Mouse (Mus musculus): ENCODE measurements around the gene 1810062G17Rik. TPM values are rescaled to one million over a fixed set of nuclear protein-coding genes. Genes with fewer than 3 reads are reported as not detected.

1810062G17Rik gene
- polyA plus RNA-seq, 1 experiment from 2014 or later: 0.92 TPM

- H3K27ac ChIP-seq: no peak overlapping the region
- ATAC-seq (replicated peaks; ENCODE audit: insufficient number of reproducible peaks, insufficient read depth, low FRiP score, low read depth): no peak
- 60% methylated on average over 5 of the region's 5 CpGs for WGBS
These were observed 15.8 kb downstream of the 1810062G17Rik start for GRCm38 (mm10) chr3:36491535-36491934.

GRCm38 (mm10) chr3:36492716-36493391, 17.1 kb downstream of the 1810062G17Rik start:
- WGBS: 55% methylated on average over 9 of the region's 9 CpGs
- Histone ChIP-seq H3K9me3 (replicated peaks) (no peaks in the 10 kb centered on the region), H3K36me3 (no peaks in the 10 kb centered on the region), H3K4me2 (no peak overlapping the region), H3K4me3 (no peak overlapping the region), H3K4me1 (replicated peaks) (peaks cover 2% of the 10 kb centered on the region; the same call in 1 of the 2 replicates), H3K27ac (no peak overlapping the region), H3K27me3 (0 out of 2 replicates have a peak, but pooled peaks cover 3% of the 10 kb centered on the region), H3K9ac (no peak overlapping the region)
- no peak for ATAC-seq (replicated peaks; ENCODE audit: insufficient number of reproducible peaks, insufficient read depth, low FRiP score, low read depth)

More at GRCm38 (mm10) chr3:36491535-36491934, 15.8 kb downstream of the 1810062G17Rik start:
- Histone ChIP-seq H3K4me1 (replicated peaks) (peaks cover under 1% of the 10 kb centered on the region; the same call in 1 of the 2 replicates), H3K27me3 (0 out of 2 replicates have a peak, but pooled peaks cover 3% of the 10 kb centered on the region), H3K36me3 (no peaks in the 10 kb centered on the region), H3K9ac (no peak overlapping the region), H3K9me3 (replicated peaks) (no peaks in the 10 kb centered on the region), H3K4me2 (no peak overlapping the region), H3K4me3 (no peak overlapping the region)

- Histone ChIP-seq H3K4me2 (no peak overlapping the region), H3K27ac (no peak overlapping the region), H3K9me3 (replicated peaks) (no peaks in the 10 kb centered on the region), H3K27me3 (0 out of 2 replicates have a peak, but pooled peaks cover 3% of the 10 kb centered on the region), H3K36me3 (no peaks in the 10 kb centered on the region), H3K9ac (no peak overlapping the region), H3K4me1 (replicated peaks) (peaks cover 2% of the 10 kb centered on the region; the same call in 1 of the 2 replicates), H3K4me3 (no peak overlapping the region)
- WGBS: 58% methylated on average over 6 of the region's 6 CpGs
- no peak for ATAC-seq (replicated peaks; ENCODE audit: insufficient number of reproducible peaks, insufficient read depth, low FRiP score, low read depth)
These were observed 18.0 kb downstream of the 1810062G17Rik start for GRCm38 (mm10) chr3:36493641-36494283.

- Histone ChIP-seq H3K4me1 (replicated peaks) (peaks cover 2% of the 10 kb centered on the region; the same call in 1 of the 2 replicates), H3K9me3 (replicated peaks) (no peaks in the 10 kb centered on the region), H3K9ac (no peak overlapping the region), H3K4me3 (no peak overlapping the region), H3K4me2 (no peak overlapping the region), H3K27me3 (0 out of 2 replicates have a peak, but pooled peaks cover 3% of the 10 kb centered on the region), H3K36me3 (no peaks in the 10 kb centered on the region), H3K27ac (no peak overlapping the region)
- no peak for ATAC-seq (replicated peaks; ENCODE audit: insufficient number of reproducible peaks, insufficient read depth, low FRiP score, low read depth)
- 75% methylated on average over 2 of the region's 2 CpGs for WGBS
These were observed 18.9 kb downstream of the 1810062G17Rik start for GRCm38 (mm10) chr3:36494613-36495012.

- H3K27me3 ChIP-seq: 0 out of 2 replicates have a peak, but pooled peaks cover 3% of the 10 kb centered on the region
- H3K4me3 ChIP-seq: no peak overlapping the region
- 9% methylated on average over 6 of the region's 6 CpGs for WGBS
- peaks cover 2% of the 10 kb centered on the region; the same call in 1 of the 2 replicates for H3K4me1 ChIP-seq (replicated peaks)
- H3K4me2 ChIP-seq: peak overlapping the region; percentile 26
- H3K9me3 ChIP-seq (replicated peaks): no peaks in the 10 kb centered on the region
- H3K36me3 ChIP-seq: no peaks in the 10 kb centered on the region
- H3K27ac ChIP-seq: no peak overlapping the region
- no peak overlapping the region for H3K9ac ChIP-seq
- peak; percentile 47; the same call in 1 of the 2 replicates for ATAC-seq (replicated peaks; ENCODE audit: insufficient number of reproducible peaks, insufficient read depth, low FRiP score, low read depth)
These were observed 19.7 kb downstream of the 1810062G17Rik start for GRCm38 (mm10) chr3:36495436-36495835.

GRCm38 (mm10) chr3:36496273-36496672, 20.5 kb downstream of the 1810062G17Rik start:
- Histone ChIP-seq H3K9me3 (replicated peaks) (no peaks in the 10 kb centered on the region), H3K27me3 (0 out of 2 replicates have a peak, but pooled peaks cover 3% of the 10 kb centered on the region), H3K4me3 (no peak overlapping the region), H3K4me1 (replicated peaks) (peaks cover 2% of the 10 kb centered on the region; the same call in 1 of the 2 replicates), H3K4me2 (no peak overlapping the region), H3K27ac (no peak overlapping the region), H3K9ac (no peak overlapping the region), H3K36me3 (no peaks in the 10 kb centered on the region)
- WGBS: 82% methylated on average over 9 of the region's 9 CpGs
- ATAC-seq (replicated peaks; ENCODE audit: insufficient number of reproducible peaks, insufficient read depth, low FRiP score, low read depth): no peak

GRCm38 (mm10) chr3:36496746-36497145, 21.0 kb downstream of the 1810062G17Rik start:
- H3K4me3 ChIP-seq: no peak overlapping the region
- H3K27me3 ChIP-seq: 0 out of 2 replicates have a peak, but pooled peaks cover 3% of the 10 kb centered on the region
- ATAC-seq (replicated peaks; ENCODE audit: insufficient number of reproducible peaks, insufficient read depth, low FRiP score, low read depth): no peak
- H3K4me1 ChIP-seq (replicated peaks): peaks cover 2% of the 10 kb centered on the region; the same call in 1 of the 2 replicates
- H3K9ac ChIP-seq: no peak overlapping the region
- 14% methylated on average over 14 of the region's 14 CpGs for WGBS
- H3K4me2 ChIP-seq: peak overlapping the region; percentile 26; the same call in 1 of the 2 replicates
- no peak overlapping the region for H3K27ac ChIP-seq
- H3K9me3 ChIP-seq (replicated peaks): no peaks in the 10 kb centered on the region
- no peaks in the 10 kb centered on the region for H3K36me3 ChIP-seq

GRCm38 (mm10) chr3:36498224-36498623, 22.5 kb downstream of the 1810062G17Rik start:
- H3K9me3 ChIP-seq (replicated peaks): no peaks in the 10 kb centered on the region
- H3K4me3 ChIP-seq: no peak overlapping the region
- H3K27ac ChIP-seq: no peak overlapping the region
- H3K4me1 ChIP-seq (replicated peaks): peaks cover 2% of the 10 kb centered on the region; the same call in 1 of the 2 replicates
- H3K9ac ChIP-seq: no peak overlapping the region
- 82% methylated on average over 6 of the region's 6 CpGs for WGBS
- H3K36me3 ChIP-seq: no peaks in the 10 kb centered on the region
- H3K27me3 ChIP-seq: 0 out of 2 replicates have a peak, but pooled peaks cover 3% of the 10 kb centered on the region
- no peak overlapping the region for H3K4me2 ChIP-seq
- ATAC-seq (replicated peaks; ENCODE audit: insufficient number of reproducible peaks, insufficient read depth, low FRiP score, low read depth): no peak

GRCm38 (mm10) chr3:36499418-36499817, 23.7 kb downstream of the 1810062G17Rik start:
- 0 out of 2 replicates have a peak, but pooled peaks cover 3% of the 10 kb centered on the region for H3K27me3 ChIP-seq
- H3K27ac ChIP-seq: no peak overlapping the region
- no peak overlapping the region for H3K9ac ChIP-seq
- H3K36me3 ChIP-seq: no peaks in the 10 kb centered on the region
- WGBS: 91% methylated on average over 7 of the region's 7 CpGs
- H3K9me3 ChIP-seq (replicated peaks): no peaks in the 10 kb centered on the region
- H3K4me2 ChIP-seq: no peak overlapping the region
- ATAC-seq (replicated peaks; ENCODE audit: insufficient number of reproducible peaks, insufficient read depth, low FRiP score, low read depth): no peak
- H3K4me3 ChIP-seq: no peak overlapping the region
- H3K4me1 ChIP-seq (replicated peaks): peaks cover 2% of the 10 kb centered on the region; the same call in 1 of the 2 replicates

- Histone ChIP-seq H3K4me2 (no peak overlapping the region), H3K9ac (no peak overlapping the region), H3K9me3 (replicated peaks) (no peaks in the 10 kb centered on the region), H3K4me1 (replicated peaks) (peaks cover 2% of the 10 kb centered on the region; the same call in 1 of the 2 replicates), H3K27me3 (0 out of 2 replicates have a peak, but pooled peaks cover 3% of the 10 kb centered on the region), H3K27ac (no peak overlapping the region), H3K36me3 (no peaks in the 10 kb centered on the region), H3K4me3 (no peak overlapping the region)
- WGBS: 71% methylated on average over 8 of the region's 8 CpGs
- ATAC-seq (replicated peaks; ENCODE audit: insufficient number of reproducible peaks, insufficient read depth, low FRiP score, low read depth): no peak
These were observed 25.2 kb downstream of the 1810062G17Rik start for GRCm38 (mm10) chr3:36500976-36501375.

GRCm38 (mm10) chr3:36501546-36501945, 25.8 kb downstream of the 1810062G17Rik start:
- Histone ChIP-seq H3K27ac (no peak overlapping the region), H3K4me2 (no peak overlapping the region), H3K4me1 (replicated peaks) (peaks cover 2% of the 10 kb centered on the region; the same call in 1 of the 2 replicates), H3K4me3 (no peak overlapping the region), H3K9me3 (replicated peaks) (no peaks in the 10 kb centered on the region), H3K27me3 (no peaks in the 10 kb centered on the region), H3K36me3 (no peaks in the 10 kb centered on the region), H3K9ac (no peak overlapping the region)
- no peak for ATAC-seq (replicated peaks; ENCODE audit: insufficient number of reproducible peaks, insufficient read depth, low FRiP score, low read depth)
- WGBS: 65% methylated on average over 7 of the region's 7 CpGs
